Mouse (Mus musculus) liver, adult 2 months (tissue): ENCODE results near the gene Tomm70a.
A peak's percentile ranks its signal among the peaks of the same experiment; 100 is the strongest.

Source experiments
- CTCF ChIP-seq: fragments of 200-500 bp; IDR thresholded peaks from 2 replicates; pipeline ENCODE4 v1.5.1; 2011; ENCODE audit warnings: low read depth, low read length, control low read depth
- POLR2A ChIP-seq: fragments of 200-500 bp; IDR thresholded peaks from 2 replicates; pipeline ENCODE4 v1.6.1; 2011; ENCODE audit warnings: low read length, control low read depth; ENCODE audit not compliant: insufficient read depth; ENCODE audit errors: extremely low read depth

DNA sequence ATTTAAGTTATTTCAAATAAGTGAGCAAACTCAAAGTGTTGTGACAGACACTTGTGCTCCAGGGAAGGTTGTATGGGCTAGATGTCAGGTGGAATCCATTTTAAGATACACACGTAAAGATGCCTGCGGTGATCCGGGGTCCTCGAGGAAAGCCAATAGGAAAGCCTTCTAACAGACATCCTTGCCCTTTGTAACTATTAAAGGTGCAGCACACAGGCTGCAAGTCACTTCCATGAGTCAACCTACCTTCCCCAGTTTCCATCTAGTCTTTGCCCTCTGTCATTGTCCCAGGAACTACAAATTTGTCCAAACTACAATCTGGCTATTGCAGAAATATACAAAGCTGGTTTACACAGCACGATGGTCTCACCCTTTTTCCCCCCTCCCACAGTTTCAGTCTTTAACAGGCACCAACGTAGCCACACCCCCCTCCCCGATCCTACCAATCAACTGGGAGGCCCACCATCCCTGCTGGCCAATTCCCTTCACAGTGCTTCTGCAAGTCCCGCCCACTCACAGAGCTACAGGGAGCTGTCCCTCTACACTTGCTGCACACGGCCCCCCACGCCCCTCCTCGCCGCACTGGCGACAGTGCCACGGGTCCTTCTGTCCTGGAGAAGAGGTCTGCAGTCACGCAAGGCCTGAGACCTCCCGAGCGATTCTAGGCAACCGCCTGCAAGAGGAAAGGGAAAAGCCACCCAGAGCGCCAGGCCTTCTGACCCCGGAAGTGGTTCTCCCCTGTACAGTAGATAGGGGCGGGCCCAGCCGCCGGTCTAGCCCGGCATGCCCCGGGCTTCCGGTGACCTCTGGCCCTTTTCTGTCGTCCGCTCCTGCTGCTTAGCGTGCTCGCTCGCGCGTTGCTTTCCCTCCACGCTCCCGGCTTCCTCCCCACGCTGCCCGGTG lies at the start of gene Tomm70a:
- TF ChIP-seq CTCF, result no peak
- peak; percentile 78 for TF ChIP-seq POLR2A
